Mouse (Mus musculus): ENCODE results near the gene Mnd1. TPM values are rescaled to one million over a fixed set of nuclear protein-coding genes. Genes with fewer than 3 reads are reported as not detected.

Gene Mnd1
- total and polyA plus RNA-seq, 2 experiments from 2014 or later = 6.6 TPM; not detected in 1

DNA sequence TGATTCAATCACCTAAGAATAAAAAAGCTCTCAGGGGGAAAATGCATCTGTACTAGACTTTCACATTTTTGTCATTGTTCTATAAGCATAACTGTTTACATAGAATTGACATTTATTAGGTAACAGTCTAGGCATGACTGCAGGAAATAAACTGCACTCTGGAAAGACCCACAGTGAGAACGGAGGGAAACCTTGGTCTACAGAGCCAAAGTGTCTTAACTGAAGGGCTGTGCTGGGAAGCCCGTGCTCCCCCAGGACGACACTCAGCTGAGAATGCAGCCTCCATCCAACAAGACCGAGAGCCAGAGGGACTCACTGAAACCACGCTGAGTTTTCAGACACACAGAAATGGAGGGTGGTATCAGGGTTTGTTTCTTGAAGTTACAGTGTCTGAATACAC lies 24.8 kb downstream of the Mnd1 start:
- ATAC-seq (ENCODE audit: insufficient read depth, low read depth) (no peak), DNase-seq (ENCODE audit: low spot score) (no peak)
- H3K27me3 ChIP-seq (ENCODE audit: control insufficient read depth, insufficient read depth, low read length) = no peaks in the 10 kb centered on the region
- H3K4me3 ChIP-seq (ENCODE audit: low read depth, low read length) = no peak overlapping the region
- H3K4me2 ChIP-seq (ENCODE audit: low read depth, low read length) = no peak overlapping the region
- 50% methylated on average over 5 of the region's 5 CpGs for WGBS
- H3K36me3 ChIP-seq (replicated peaks; ENCODE audit: control insufficient read depth, insufficient read depth, low read length) = no peaks in the 10 kb centered on the region
- TF ChIP-seq CTCF (IDR thresholded peaks at IDR 0.05; ENCODE audit: low read depth) = no peak
- TF ChIP-seq EP300 (IDR thresholded peaks at IDR 0.05; ENCODE audit: low read depth) = no peak
- H3K27ac ChIP-seq (ENCODE audit: low read depth) = no peak overlapping the region
- H3K4me1 ChIP-seq (ENCODE audit: control insufficient read depth, insufficient read depth) = no peaks in the 10 kb centered on the region
- H3K9me3 ChIP-seq (replicated peaks; ENCODE audit: control insufficient read depth, low read length) = no peaks in the 10 kb centered on the region
- no peak overlapping the region for H3K9ac ChIP-seq (replicated peaks; ENCODE audit: low read depth, low read length)

DNA sequence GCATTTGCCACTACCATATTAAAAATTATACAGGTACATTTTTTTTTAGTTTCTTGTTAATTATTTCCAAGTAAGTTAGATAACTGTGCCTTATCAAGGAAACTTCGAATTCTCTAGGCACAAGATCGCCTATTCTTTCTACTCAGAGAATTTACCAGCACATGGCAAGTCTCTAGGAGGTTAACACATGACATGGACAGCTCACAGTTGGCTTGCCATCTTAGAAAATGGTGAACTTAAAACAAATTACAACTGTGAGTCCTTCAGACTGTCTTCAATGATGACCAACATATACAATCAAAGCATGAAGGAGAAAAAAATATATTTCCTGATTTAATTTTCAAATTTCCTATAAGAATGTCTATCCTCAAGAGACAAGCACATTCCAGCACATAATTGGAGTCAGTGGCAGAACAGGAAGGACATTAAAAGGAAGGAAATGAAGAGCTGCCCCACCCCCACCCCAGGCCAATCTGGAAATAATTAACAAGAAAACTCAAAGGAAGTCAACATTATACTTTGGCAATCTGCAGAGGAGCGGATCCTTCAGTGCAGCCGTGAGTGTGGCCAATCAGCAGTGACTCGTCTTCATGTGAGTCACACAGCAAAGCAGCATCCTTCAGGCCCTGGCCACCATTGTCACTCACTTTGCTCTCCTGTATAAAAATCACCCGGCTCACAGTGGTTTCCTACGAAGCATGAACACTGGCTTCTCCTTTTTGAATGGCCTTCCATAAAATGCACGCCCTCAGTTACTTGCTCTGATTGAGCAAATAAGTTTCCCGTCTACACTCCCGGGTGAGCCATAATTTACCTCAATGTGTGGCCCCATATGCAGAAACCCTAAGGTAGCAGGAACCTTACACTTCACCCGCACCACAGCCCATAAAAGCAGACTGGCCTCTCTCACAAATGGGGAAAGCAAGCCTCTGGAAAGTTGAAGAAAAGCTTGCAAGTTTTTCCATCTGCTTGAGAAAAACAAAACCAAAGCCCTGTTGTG lies 26.4 kb downstream of the Mnd1 start:
- TF ChIP-seq CTCF (IDR thresholded peaks at IDR 0.05; ENCODE audit: low read depth) = no peak
- no peak for TF ChIP-seq EP300 (IDR thresholded peaks at IDR 0.05; ENCODE audit: low read depth)
- Histone ChIP-seq H3K36me3 (replicated peaks; ENCODE audit: control insufficient read depth, insufficient read depth, low read length) (no peaks in the 10 kb centered on the region), H3K9me3 (replicated peaks; ENCODE audit: control insufficient read depth, low read length) (no peaks in the 10 kb centered on the region), H3K27me3 (ENCODE audit: control insufficient read depth, insufficient read depth, low read length) (no peaks in the 10 kb centered on the region), H3K27ac (ENCODE audit: low read depth) (peak overlapping the region; percentile 43; the same call in 1 of the 2 replicates), H3K4me3 (ENCODE audit: low read depth, low read length) (no peak overlapping the region), H3K4me1 (ENCODE audit: control insufficient read depth, insufficient read depth) (no peaks in the 10 kb centered on the region), H3K4me2 (ENCODE audit: low read depth, low read length) (no peak overlapping the region), H3K9ac (replicated peaks; ENCODE audit: low read depth, low read length) (no peak overlapping the region)
- 67% methylated on average over 11 of the region's 11 CpGs for WGBS
- DNase-seq (ENCODE audit: low spot score) = no peak
- no peak for ATAC-seq (ENCODE audit: insufficient read depth, low read depth)

DNA sequence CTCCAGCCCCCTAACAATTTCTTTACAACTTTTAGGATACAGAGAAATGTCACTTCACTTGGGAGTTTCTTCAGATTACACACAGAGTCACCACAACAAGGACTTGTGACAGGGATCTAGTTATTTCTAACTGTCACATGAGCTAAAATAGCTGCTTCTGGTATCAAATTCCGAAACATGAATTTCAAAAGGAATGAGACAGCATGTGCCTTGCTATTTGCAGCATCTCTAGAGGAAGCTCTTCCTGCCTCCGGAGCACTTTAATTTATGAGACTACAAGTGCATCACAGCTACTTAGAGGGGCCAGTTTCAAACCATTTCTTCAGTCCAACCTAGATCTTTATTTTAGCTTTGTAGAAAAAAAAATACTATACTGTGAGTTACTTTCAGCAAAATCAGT lies 28.2 kb downstream of the Mnd1 start:
- Histone ChIP-seq H3K36me3 (replicated peaks; ENCODE audit: control insufficient read depth, insufficient read depth, low read length) (no peaks in the 10 kb centered on the region), H3K27me3 (ENCODE audit: control insufficient read depth, insufficient read depth, low read length) (no peaks in the 10 kb centered on the region), H3K4me2 (ENCODE audit: low read depth, low read length) (no peak overlapping the region), H3K27ac (ENCODE audit: low read depth) (no peak overlapping the region), H3K4me3 (ENCODE audit: low read depth, low read length) (no peak overlapping the region), H3K4me1 (ENCODE audit: control insufficient read depth, insufficient read depth) (no peaks in the 10 kb centered on the region), H3K9ac (replicated peaks; ENCODE audit: low read depth, low read length) (no peak overlapping the region), H3K9me3 (replicated peaks; ENCODE audit: control insufficient read depth, low read length) (no peaks in the 10 kb centered on the region)
- ATAC-seq (ENCODE audit: insufficient read depth, low read depth) (no peak), DNase-seq (ENCODE audit: low spot score) (no peak)
- TF ChIP-seq CTCF (IDR thresholded peaks at IDR 0.05; ENCODE audit: low read depth) (no peak), EP300 (IDR thresholded peaks at IDR 0.05; ENCODE audit: low read depth) (no peak)
- 53% methylated on average over 2 of the region's 2 CpGs for WGBS

DNA sequence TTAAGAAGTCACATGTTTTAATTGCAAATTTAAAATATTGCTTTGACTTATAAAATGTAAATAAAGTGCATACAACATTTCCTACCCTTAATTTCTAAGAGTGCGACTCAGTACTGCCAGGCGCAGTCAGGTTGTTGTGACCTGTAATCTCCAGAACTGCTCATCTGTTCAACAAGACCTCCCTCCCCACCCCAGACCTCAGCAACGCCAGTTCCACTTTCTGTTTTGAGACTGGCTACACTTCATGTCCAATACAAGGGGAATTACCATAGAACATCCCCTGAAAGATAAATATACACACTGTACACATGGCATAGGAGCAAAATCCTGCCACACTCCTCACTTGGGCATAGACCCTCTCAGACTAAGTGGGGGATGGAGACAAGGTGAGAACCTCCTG lies 28.9 kb downstream of the Mnd1 start:
- no peak for ATAC-seq (ENCODE audit: insufficient read depth, low read depth)

DNA sequence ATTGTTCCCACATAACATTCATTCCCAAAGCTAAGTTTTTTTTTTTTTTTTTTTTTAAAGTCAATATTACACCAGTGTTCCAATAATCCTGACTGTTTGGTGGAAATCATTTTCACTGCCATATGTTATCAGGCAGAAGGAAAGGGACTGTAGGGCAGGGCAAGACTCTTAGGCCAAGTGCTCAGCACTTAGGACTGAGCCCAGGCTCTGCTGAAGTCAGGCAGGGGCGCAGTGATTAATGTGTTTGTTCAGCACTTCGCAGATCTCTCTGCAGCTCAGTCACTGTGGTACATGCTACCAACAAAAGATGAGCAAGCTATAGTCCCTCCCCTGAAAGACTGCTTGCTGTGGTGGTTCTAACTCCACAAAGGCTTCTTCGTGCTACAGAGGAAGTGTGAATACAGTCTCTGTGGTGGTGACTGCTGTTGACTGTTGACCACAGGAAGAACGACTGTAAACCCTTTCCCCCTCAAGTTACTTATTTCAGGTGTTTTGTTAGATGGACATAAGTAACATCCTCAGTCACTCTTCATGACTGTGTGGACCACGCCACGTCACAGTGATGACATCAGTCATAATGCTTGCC lies 29.8 kb downstream of the Mnd1 start:
- H3K27me3 ChIP-seq (ENCODE audit: control insufficient read depth, insufficient read depth, low read length) = no peaks in the 10 kb centered on the region
- no peaks in the 10 kb centered on the region for H3K9me3 ChIP-seq (replicated peaks; ENCODE audit: control insufficient read depth, low read length)
- no peak overlapping the region for H3K4me2 ChIP-seq (ENCODE audit: low read depth, low read length)
- WGBS = 70% methylated on average over 6 of the region's 6 CpGs
- H3K36me3 ChIP-seq (replicated peaks; ENCODE audit: control insufficient read depth, insufficient read depth, low read length) = no peaks in the 10 kb centered on the region
- ATAC-seq (ENCODE audit: insufficient read depth, low read depth) (no peak), DNase-seq (ENCODE audit: low spot score) (no peak)
- no peak overlapping the region for H3K9ac ChIP-seq (replicated peaks; ENCODE audit: low read depth, low read length)
- no peak overlapping the region for H3K27ac ChIP-seq (ENCODE audit: low read depth)
- H3K4me3 ChIP-seq (ENCODE audit: low read depth, low read length) = no peak overlapping the region
- TF ChIP-seq EP300 (IDR thresholded peaks at IDR 0.05; ENCODE audit: low read depth) (no peak), CTCF (IDR thresholded peaks at IDR 0.05; ENCODE audit: low read depth) (no peak)
- H3K4me1 ChIP-seq (ENCODE audit: control insufficient read depth, insufficient read depth) = no peaks in the 10 kb centered on the region

More for the DNA sequence above, 28.9 kb downstream of the Mnd1 start:
- Histone ChIP-seq H3K27me3 (ENCODE audit: control insufficient read depth, insufficient read depth, low read length) (no peaks in the 10 kb centered on the region), H3K36me3 (replicated peaks; ENCODE audit: control insufficient read depth, insufficient read depth, low read length) (no peaks in the 10 kb centered on the region), H3K4me1 (ENCODE audit: control insufficient read depth, insufficient read depth) (no peaks in the 10 kb centered on the region), H3K4me3 (ENCODE audit: low read depth, low read length) (no peak overlapping the region), H3K9me3 (replicated peaks; ENCODE audit: control insufficient read depth, low read length) (no peaks in the 10 kb centered on the region), H3K27ac (ENCODE audit: low read depth) (no peak overlapping the region), H3K9ac (replicated peaks; ENCODE audit: low read depth, low read length) (no peak overlapping the region), H3K4me2 (ENCODE audit: low read depth, low read length) (no peak overlapping the region)
- no peak for DNase-seq (ENCODE audit: low spot score)
- 84% methylated on average over 3 of the region's 3 CpGs for WGBS
- TF ChIP-seq EP300 (IDR thresholded peaks at IDR 0.05; ENCODE audit: low read depth) (no peak), CTCF (IDR thresholded peaks at IDR 0.05; ENCODE audit: low read depth) (no peak)
